Mouse (Mus musculus): ENCODE results near the gene Anks4b. TPM values are rescaled to one million over a fixed set of nuclear protein-coding genes. Genes with fewer than 3 reads are reported as not detected.

The Anks4b gene
- 0.25 TPM in 1 of 2 replicates, not detected in the other for total RNA-seq (2017)

- no peak for ATAC-seq (ENCODE audit: extremely low read depth, insufficient number of reproducible peaks, low FRiP score, poor library complexity, severe bottlenecking)
These were observed at the start of gene Anks4b for GRCm38 (mm10) chr7:120173603-120174244. Gene Anks4b, plus strand, starts transcription at chr7:120173858.

GRCm38 (mm10) chr7:120124844-120125243 lies 48.8 kb upstream of the Anks4b start:
- ATAC-seq (ENCODE audit: extremely low read depth, insufficient number of reproducible peaks, low FRiP score, poor library complexity, severe bottlenecking): no peak

DNA sequence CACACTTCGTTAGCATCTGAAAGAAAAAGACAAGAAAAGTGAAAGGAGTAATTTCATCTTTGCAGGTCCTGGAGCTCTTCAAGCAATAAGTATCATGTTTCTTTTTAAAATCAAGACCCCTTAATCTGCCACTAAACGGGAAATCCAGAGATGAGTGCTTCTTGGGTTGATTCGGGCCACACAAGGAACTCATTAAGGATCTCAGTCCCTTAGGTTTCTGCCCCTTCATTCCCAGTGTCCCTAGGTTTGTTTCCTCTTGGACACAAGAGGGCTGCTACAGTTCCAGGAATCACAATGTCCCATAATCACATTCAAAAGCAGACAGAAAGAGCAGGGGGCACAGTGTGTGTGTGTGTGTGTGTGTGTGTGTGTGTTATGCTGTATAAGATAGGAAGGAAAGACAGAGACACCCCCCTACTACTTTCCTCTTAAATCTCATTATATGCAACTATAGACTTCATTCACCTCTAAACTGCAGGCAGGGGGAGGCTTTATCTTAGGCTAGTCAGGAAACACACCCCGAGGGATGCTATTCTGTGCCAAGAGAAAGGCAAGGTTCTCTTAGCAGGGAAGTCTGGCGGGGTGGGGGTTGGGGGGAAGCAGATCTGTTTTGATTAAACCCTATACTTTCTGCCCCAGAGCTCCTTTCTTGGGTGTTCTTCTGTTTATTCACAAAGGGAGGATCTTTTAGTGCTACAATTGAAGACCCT lies 46.5 kb upstream of the Anks4b start:
- no peak for ATAC-seq (ENCODE audit: extremely low read depth, insufficient number of reproducible peaks, low FRiP score, poor library complexity, severe bottlenecking)

DNA sequence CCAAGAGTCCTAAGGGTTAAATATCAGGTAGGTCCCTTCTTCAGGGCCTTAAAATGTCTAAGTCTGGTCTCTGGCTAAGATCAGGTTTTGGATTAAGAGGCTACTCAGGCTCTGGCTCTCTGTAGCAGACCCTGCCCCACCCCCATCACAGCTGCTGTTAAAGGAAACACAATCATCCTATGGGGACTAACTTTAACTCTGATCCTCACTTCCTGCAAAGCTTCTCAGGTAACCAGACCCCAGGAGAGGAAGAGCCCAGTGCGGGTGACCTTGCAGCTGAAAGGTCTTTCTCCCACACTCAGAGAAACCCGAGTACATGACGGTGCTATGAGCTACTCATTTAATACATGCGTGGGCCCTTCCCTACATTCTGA lies 46.0 kb upstream of the Anks4b start:
- ATAC-seq (ENCODE audit: extremely low read depth, insufficient number of reproducible peaks, low FRiP score, poor library complexity, severe bottlenecking): no peak

DNA sequence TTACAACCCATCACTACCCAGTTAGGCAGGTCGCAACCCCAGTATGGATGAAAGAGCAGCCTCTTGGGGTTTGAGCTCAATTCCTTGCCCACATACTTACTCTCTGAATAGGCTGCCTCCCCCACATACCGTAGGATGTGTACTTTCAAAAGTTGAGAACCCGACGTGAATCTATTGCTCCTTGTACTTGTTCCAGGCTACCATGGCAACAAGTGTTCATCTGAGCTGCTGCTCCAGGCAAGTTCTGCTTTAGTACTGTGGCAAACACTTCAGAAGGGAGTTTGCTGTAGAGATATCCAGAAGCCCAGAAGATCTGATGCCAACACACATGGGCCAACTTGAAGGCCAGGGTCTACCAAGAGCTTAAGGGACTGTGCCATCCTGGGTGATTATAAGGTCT lies 44.7 kb upstream of the Anks4b start:
- ATAC-seq (ENCODE audit: extremely low read depth, insufficient number of reproducible peaks, low FRiP score, poor library complexity, severe bottlenecking): no peak

GRCm38 (mm10) chr7:120142743-120143142 lies 30.9 kb upstream of the Anks4b start:
- no peak for ATAC-seq (ENCODE audit: extremely low read depth, insufficient number of reproducible peaks, low FRiP score, poor library complexity, severe bottlenecking)

DNA sequence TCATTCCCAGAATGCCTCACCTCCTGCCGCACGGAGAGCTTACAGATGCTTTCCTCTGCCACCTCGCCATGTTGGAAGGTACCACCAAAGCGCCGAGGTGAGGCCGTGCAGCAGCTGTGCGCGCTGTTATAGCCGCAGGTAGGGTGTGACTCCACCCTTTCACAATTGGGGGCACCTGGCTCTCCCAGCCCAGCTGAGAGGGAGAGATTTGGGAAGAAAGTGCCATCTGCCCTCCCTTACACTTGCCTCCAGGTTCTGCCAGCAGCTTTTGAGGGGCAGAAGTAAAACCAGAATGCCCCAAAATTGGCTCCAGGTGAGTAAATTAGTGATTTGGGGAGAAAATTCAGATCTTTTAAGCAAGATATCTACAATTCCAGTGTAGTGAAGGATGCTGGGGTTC lies 28.5 kb upstream of the Anks4b start, which contains the start of gene Zp2:
Gene Zp2 (minus strand): TSS at position 101 of the 400 bp plus-strand sequence.
- no peak for ATAC-seq (ENCODE audit: extremely low read depth, insufficient number of reproducible peaks, low FRiP score, poor library complexity, severe bottlenecking)

GRCm38 (mm10) chr7:120150257-120150656 lies 23.4 kb upstream of the Anks4b start:
- no peak for ATAC-seq (ENCODE audit: extremely low read depth, insufficient number of reproducible peaks, low FRiP score, poor library complexity, severe bottlenecking)

DNA sequence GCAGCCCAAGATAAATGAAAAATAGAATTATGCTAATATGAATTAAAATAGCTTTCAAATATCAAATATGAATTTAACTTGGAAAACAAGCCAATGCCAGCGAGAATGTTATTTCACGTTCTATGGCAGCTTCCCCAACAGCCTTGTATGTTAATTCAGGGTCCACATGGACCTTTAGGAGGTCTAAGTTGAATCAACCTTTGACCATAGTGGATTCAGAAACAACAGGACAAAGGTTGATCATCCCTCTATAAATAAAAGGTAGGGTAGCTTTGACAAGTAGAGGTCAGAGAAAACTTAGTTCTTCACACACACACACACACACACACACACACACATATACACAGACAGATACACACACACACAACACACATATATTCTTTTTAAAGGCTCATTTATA lies 22.8 kb upstream of the Anks4b start:
- no peak for ATAC-seq (ENCODE audit: extremely low read depth, insufficient number of reproducible peaks, low FRiP score, poor library complexity, severe bottlenecking)

GRCm38 (mm10) chr7:120156841-120157409 lies 16.7 kb upstream of the Anks4b start:
- ATAC-seq (ENCODE audit: extremely low read depth, insufficient number of reproducible peaks, low FRiP score, poor library complexity, severe bottlenecking): no peak

- ATAC-seq (ENCODE audit: extremely low read depth, insufficient number of reproducible peaks, low FRiP score, poor library complexity, severe bottlenecking): no peak
These were observed 16.0 kb upstream of the Anks4b start for GRCm38 (mm10) chr7:120157575-120158061.

DNA sequence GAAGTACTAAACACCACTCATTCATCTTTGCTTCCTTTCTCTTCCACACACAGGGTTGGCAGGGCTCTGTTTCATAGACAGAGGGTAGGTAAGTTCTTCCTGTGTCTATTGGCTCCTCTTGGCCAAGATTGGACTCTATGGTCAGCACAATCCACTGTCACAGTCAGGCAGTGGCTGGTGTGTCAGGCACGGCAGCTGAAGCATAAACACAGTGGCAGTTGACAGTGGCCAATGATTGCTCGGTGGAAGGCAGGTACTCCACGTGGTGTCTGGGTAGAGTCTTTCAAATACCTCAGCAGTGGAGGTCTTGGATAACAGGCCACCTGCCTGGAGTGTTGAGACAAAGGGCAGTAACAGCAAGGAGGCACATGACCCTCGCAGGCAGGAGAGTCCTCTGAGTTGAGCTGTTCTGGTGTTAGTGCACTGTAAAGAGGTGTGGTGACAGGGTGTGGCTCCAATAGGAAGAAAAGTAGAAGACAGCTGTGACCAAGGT lies 15.5 kb upstream of the Anks4b start:
- no peak for ATAC-seq (ENCODE audit: extremely low read depth, insufficient number of reproducible peaks, low FRiP score, poor library complexity, severe bottlenecking)

DNA sequence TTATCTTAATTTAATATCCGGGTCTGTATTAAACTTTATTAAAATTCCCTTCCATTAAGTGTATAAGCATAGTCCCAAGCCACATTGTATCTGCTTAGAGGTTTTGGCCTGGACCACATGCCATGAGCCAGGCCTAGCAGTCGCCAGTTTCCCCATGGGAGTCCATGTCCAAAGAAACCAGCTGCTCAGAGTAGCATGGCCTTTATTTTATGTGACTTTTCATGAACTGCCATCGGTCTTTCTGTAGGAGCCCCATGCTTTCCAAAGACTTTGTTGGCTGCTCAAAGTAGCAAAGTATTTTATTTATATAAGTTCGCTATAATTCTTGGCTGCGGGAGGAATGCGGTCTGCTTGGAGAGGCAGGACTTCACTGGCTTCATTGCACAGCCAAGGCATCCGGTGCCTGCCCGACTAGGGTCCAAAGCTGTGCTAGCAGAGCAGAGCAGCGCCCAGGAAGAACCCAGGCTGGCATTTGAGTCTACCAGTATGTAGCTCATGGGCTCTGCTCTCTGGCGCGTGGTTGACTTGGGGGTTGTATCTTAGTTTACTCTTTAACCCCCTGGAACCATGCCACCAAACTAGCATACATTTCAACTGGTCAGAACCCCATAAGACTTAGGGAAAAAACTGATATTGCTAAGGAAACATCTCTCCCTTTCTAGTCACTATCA lies 9.9 kb upstream of the Anks4b start:
- no peak for ATAC-seq (ENCODE audit: extremely low read depth, insufficient number of reproducible peaks, low FRiP score, poor library complexity, severe bottlenecking)

GRCm38 (mm10) chr7:120172188-120172700 lies 1.4 kb upstream of the Anks4b start:
- ATAC-seq (ENCODE audit: extremely low read depth, insufficient number of reproducible peaks, low FRiP score, poor library complexity, severe bottlenecking): no peak

- ATAC-seq (ENCODE audit: extremely low read depth, insufficient number of reproducible peaks, low FRiP score, poor library complexity, severe bottlenecking): no peak
These were observed 1.3 kb downstream of the Anks4b start for GRCm38 (mm10) chr7:120174723-120175504.

DNA sequence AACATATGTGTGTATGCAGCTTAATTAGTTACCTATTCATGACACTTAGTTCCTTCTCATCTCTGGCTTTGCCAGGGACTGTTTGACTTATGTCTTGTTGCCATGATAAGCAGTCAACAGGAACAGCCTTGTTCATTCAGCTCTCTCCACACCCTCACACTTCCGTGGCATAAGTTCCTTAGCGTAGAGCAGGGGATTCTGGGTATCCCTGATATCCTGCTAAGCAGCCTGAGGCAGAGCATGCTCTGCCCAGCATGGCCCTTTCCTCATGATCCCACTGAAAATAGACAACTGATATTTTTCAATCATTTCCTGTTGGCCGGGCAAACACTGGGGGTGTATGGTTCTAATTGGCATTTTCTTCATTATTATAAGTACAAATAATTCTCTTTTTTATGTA lies 4.0 kb downstream of the Anks4b start:
- no peak for ATAC-seq (ENCODE audit: extremely low read depth, insufficient number of reproducible peaks, low FRiP score, poor library complexity, severe bottlenecking)

GRCm38 (mm10) chr7:120178935-120179334 lies 5.3 kb downstream of the Anks4b start:
- no peak for ATAC-seq (ENCODE audit: extremely low read depth, insufficient number of reproducible peaks, low FRiP score, poor library complexity, severe bottlenecking)

DNA sequence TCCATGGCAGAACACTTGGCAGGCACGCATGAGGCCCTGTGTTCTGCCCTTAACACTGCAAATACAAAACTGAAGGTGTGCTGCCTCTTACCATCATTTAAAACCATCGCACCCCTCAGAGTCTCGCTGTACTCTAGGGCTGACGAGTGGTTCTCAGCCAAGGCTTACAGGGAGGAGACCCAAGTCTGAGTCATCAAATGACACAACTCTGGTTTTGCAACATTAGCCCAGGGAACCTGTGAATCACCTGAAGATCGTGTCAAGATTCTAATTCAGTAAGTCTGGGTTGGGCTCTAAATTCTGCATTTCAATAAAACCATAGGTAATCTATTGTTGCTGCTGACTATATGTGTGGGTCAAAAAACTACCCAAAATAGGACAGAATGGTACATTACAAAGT lies 6.9 kb downstream of the Anks4b start:
- no peak for ATAC-seq (ENCODE audit: extremely low read depth, insufficient number of reproducible peaks, low FRiP score, poor library complexity, severe bottlenecking)
